Mouse (Mus musculus): Measurements from ENCODE around the gene Crybg3. TPM values are rescaled to one million over a fixed set of nuclear protein-coding genes. Genes with fewer than 3 reads are reported as not detected.

Gene Crybg3
- polyA plus RNA-seq, 1 experiment from 2014 or later = 7.6 TPM

- Histone ChIP-seq H3K4me1 (ENCODE audit: insufficient read depth, low read length) (no peaks in the 10 kb centered on the region), H3K9me3 (ENCODE audit: low read length) (no peaks in the 10 kb centered on the region), H3K27ac (ENCODE audit: low read length) (no peak overlapping the region), H3K4me3 (ENCODE audit: low read length) (no peak overlapping the region), H3K27me3 (ENCODE audit: insufficient read depth, low read length) (no peaks in the 10 kb centered on the region), H3K4me2 (replicated peaks; ENCODE audit: low read depth, low read length) (no peak overlapping the region), H3K36me3 (ENCODE audit: insufficient read depth, low read length) (no peaks in the 10 kb centered on the region), H3K9ac (replicated peaks; ENCODE audit: low read length) (no peak overlapping the region)
- ATAC-seq (ENCODE audit: low FRiP score, low TSS enrichment) = 0 out of 2 replicates have a peak, but pooled peaks have one; percentile 31
- 80% methylated on average over 16 of the region's 16 CpGs for WGBS
Observed at GRCm38 (mm10) chr16:59521752-59522423, 78.9 kb downstream of the Crybg3 start.

GRCm38 (mm10) chr16:59517447-59518219 lies 83.1 kb downstream of the Crybg3 start:
- Histone ChIP-seq H3K9me3 (ENCODE audit: low read length) (no peaks in the 10 kb centered on the region), H3K27ac (ENCODE audit: low read length) (no peak overlapping the region), H3K4me3 (ENCODE audit: low read length) (no peak overlapping the region), H3K9ac (replicated peaks; ENCODE audit: low read length) (no peak overlapping the region), H3K27me3 (ENCODE audit: insufficient read depth, low read length) (no peaks in the 10 kb centered on the region), H3K4me1 (ENCODE audit: insufficient read depth, low read length) (no peaks in the 10 kb centered on the region), H3K36me3 (ENCODE audit: insufficient read depth, low read length) (no peaks in the 10 kb centered on the region; the same call in 1 of the 2 replicates), H3K4me2 (replicated peaks; ENCODE audit: low read depth, low read length) (no peak overlapping the region)
- WGBS = 71% methylated on average over 15 of the region's 15 CpGs
- ATAC-seq (ENCODE audit: low FRiP score, low TSS enrichment) = no peak

GRCm38 (mm10) chr16:59516965-59517364 lies 83.8 kb downstream of the Crybg3 start:
- Histone ChIP-seq H3K9ac (replicated peaks; ENCODE audit: low read length) (no peak overlapping the region), H3K9me3 (ENCODE audit: low read length) (no peaks in the 10 kb centered on the region), H3K36me3 (ENCODE audit: insufficient read depth, low read length) (no peaks in the 10 kb centered on the region; the same call in 1 of the 2 replicates), H3K4me3 (ENCODE audit: low read length) (no peak overlapping the region), H3K27me3 (ENCODE audit: insufficient read depth, low read length) (no peaks in the 10 kb centered on the region), H3K4me2 (replicated peaks; ENCODE audit: low read depth, low read length) (no peak overlapping the region), H3K4me1 (ENCODE audit: insufficient read depth, low read length) (no peaks in the 10 kb centered on the region), H3K27ac (ENCODE audit: low read length) (no peak overlapping the region)
- WGBS = 95% methylated on average over 10 of the region's 10 CpGs
- ATAC-seq (ENCODE audit: low FRiP score, low TSS enrichment) = no peak

GRCm38 (mm10) chr16:59515169-59515568 lies 85.6 kb downstream of the Crybg3 start:
- Histone ChIP-seq H3K36me3 (ENCODE audit: insufficient read depth, low read length) (peaks cover 2% of the 10 kb centered on the region; the same call in 1 of the 2 replicates), H3K27ac (ENCODE audit: low read length) (no peak overlapping the region), H3K9me3 (ENCODE audit: low read length) (no peaks in the 10 kb centered on the region), H3K4me1 (ENCODE audit: insufficient read depth, low read length) (no peaks in the 10 kb centered on the region), H3K4me2 (replicated peaks; ENCODE audit: low read depth, low read length) (no peak overlapping the region), H3K9ac (replicated peaks; ENCODE audit: low read length) (no peak overlapping the region), H3K27me3 (ENCODE audit: insufficient read depth, low read length) (no peaks in the 10 kb centered on the region), H3K4me3 (ENCODE audit: low read length) (no peak overlapping the region)
- no peak for ATAC-seq (ENCODE audit: low FRiP score, low TSS enrichment)
- 97% methylated on average over 5 of the region's 5 CpGs for WGBS

- H3K4me2 ChIP-seq (replicated peaks; ENCODE audit: low read depth, low read length) = no peak overlapping the region
- no peak overlapping the region for H3K27ac ChIP-seq (ENCODE audit: low read length)
- H3K4me1 ChIP-seq (ENCODE audit: insufficient read depth, low read length) = no peaks in the 10 kb centered on the region
- H3K36me3 ChIP-seq (ENCODE audit: insufficient read depth, low read length) = peaks cover 25% of the 10 kb centered on the region; the same call in 1 of the 2 replicates
- H3K4me3 ChIP-seq (ENCODE audit: low read length) = no peak overlapping the region
- ATAC-seq (ENCODE audit: low FRiP score, low TSS enrichment) = no peak
- WGBS = 81% methylated on average over 5 of the region's 5 CpGs
- no peak overlapping the region for H3K9ac ChIP-seq (replicated peaks; ENCODE audit: low read length)
- H3K27me3 ChIP-seq (ENCODE audit: insufficient read depth, low read length) = no peaks in the 10 kb centered on the region
- H3K9me3 ChIP-seq (ENCODE audit: low read length) = no peaks in the 10 kb centered on the region
Observed at GRCm38 (mm10) chr16:59509830-59510229, 90.9 kb downstream of the Crybg3 start.

- Histone ChIP-seq H3K4me2 (replicated peaks; ENCODE audit: low read depth, low read length) (no peak overlapping the region), H3K36me3 (ENCODE audit: insufficient read depth, low read length) (peaks cover 20% of the 10 kb centered on the region), H3K27ac (ENCODE audit: low read length) (no peak overlapping the region)
Observed at GRCm38 (mm10) chr16:59499180-59499579, 101.6 kb downstream of the Crybg3 start.

GRCm38 (mm10) chr16:59497947-59498346 lies 102.8 kb downstream of the Crybg3 start:
- WGBS = 74% methylated on average over 1 of the region's 1 CpGs

More at GRCm38 (mm10) chr16:59499180-59499579, 101.6 kb downstream of the Crybg3 start:
- H3K27me3 ChIP-seq (ENCODE audit: insufficient read depth, low read length) = no peaks in the 10 kb centered on the region
- H3K9me3 ChIP-seq (ENCODE audit: low read length) = no peaks in the 10 kb centered on the region
- H3K9ac ChIP-seq (replicated peaks; ENCODE audit: low read length) = no peak overlapping the region
- no peak overlapping the region for H3K4me3 ChIP-seq (ENCODE audit: low read length)
- WGBS = 93% methylated on average over 3 of the region's 3 CpGs
- no peaks in the 10 kb centered on the region for H3K4me1 ChIP-seq (ENCODE audit: insufficient read depth, low read length)
- no peak for ATAC-seq (ENCODE audit: low FRiP score, low TSS enrichment)

GRCm38 (mm10) chr16:59493199-59493598 lies 107.6 kb downstream of the Crybg3 start:
- no peaks in the 10 kb centered on the region for H3K27me3 ChIP-seq (ENCODE audit: insufficient read depth, low read length)
- peak overlapping the region; percentile 27; the same call in 1 of the 2 replicates for H3K27ac ChIP-seq (ENCODE audit: low read length)
- ATAC-seq (ENCODE audit: low FRiP score, low TSS enrichment) = peak; percentile 91
- no peaks in the 10 kb centered on the region for H3K9me3 ChIP-seq (ENCODE audit: low read length)
- no peak overlapping the region for H3K4me3 ChIP-seq (ENCODE audit: low read length)
- peaks cover 32% of the 10 kb centered on the region for H3K36me3 ChIP-seq (ENCODE audit: insufficient read depth, low read length)
- 56% methylated on average over 14 of the region's 14 CpGs for WGBS
- H3K9ac ChIP-seq (replicated peaks; ENCODE audit: low read length) = no peak overlapping the region
- 0 out of 2 replicates have a peak, but pooled peaks cover 2% of the 10 kb centered on the region for H3K4me1 ChIP-seq (ENCODE audit: insufficient read depth, low read length)
- H3K4me2 ChIP-seq (replicated peaks; ENCODE audit: low read depth, low read length) = no peak overlapping the region

More at GRCm38 (mm10) chr16:59497947-59498346, 102.8 kb downstream of the Crybg3 start:
- H3K27ac ChIP-seq (ENCODE audit: low read length) = peak overlapping the region; percentile 23; the same call in 1 of the 2 replicates
- no peaks in the 10 kb centered on the region for H3K9me3 ChIP-seq (ENCODE audit: low read length)
- H3K9ac ChIP-seq (replicated peaks; ENCODE audit: low read length) = no peak overlapping the region
- no peak overlapping the region for H3K4me3 ChIP-seq (ENCODE audit: low read length)
- no peaks in the 10 kb centered on the region for H3K27me3 ChIP-seq (ENCODE audit: insufficient read depth, low read length)
- peak; percentile 59; the same call in 1 of the 2 replicates for ATAC-seq (ENCODE audit: low FRiP score, low TSS enrichment)
- H3K36me3 ChIP-seq (ENCODE audit: insufficient read depth, low read length) = peaks cover 22% of the 10 kb centered on the region
- no peak overlapping the region for H3K4me2 ChIP-seq (replicated peaks; ENCODE audit: low read depth, low read length)
- 0 out of 2 replicates have a peak, but pooled peaks cover 2% of the 10 kb centered on the region for H3K4me1 ChIP-seq (ENCODE audit: insufficient read depth, low read length)

GRCm38 (mm10) chr16:59487975-59488548 lies 112.7 kb downstream of the Crybg3 start:
- Histone ChIP-seq H3K4me2 (replicated peaks; ENCODE audit: low read depth, low read length) (no peak overlapping the region), H3K4me3 (ENCODE audit: low read length) (no peak overlapping the region), H3K9ac (replicated peaks; ENCODE audit: low read length) (no peak overlapping the region), H3K27me3 (ENCODE audit: insufficient read depth, low read length) (no peaks in the 10 kb centered on the region), H3K36me3 (ENCODE audit: insufficient read depth, low read length) (peaks cover 53% of the 10 kb centered on the region), H3K9me3 (ENCODE audit: low read length) (no peaks in the 10 kb centered on the region), H3K4me1 (ENCODE audit: insufficient read depth, low read length) (no peaks in the 10 kb centered on the region), H3K27ac (ENCODE audit: low read length) (no peak overlapping the region)
- ATAC-seq (ENCODE audit: low FRiP score, low TSS enrichment) = no peak
- WGBS = 87% methylated on average over 9 of the region's 9 CpGs
